Mouse (Mus musculus): ENCODE measurements at regions not wholly inside any gene's neighbourhood (a gene's known extent, or its start where the extent isn't known, plus 50 kb on each side); places are given as distances from the start of the nearest gene placed in this dataset.

DNA sequence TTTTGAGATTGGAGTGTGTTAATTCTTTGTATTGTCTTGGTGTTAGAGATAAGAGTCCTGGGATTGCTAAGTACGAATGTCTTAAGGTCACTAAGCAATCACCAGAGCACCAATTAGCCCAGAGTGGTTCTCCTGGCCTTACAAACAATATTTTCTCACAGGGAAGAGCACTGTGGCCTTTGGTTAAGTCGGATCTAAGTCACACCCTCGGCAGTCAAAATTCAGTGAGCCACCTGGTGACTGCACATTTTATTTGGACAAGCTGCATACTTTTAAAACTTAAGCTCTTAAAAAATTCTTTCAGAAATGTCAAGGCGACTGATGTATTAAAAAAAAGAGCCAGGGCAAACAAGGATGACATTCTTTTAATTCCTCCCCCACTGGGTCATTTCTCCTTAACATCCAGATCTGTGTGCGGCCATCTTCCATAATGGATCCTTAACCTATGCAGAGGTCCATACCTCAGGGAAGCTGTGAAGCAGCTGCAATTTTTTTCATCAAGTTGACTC, 60.9 kb upstream of the Foxa2 start:
- Histone ChIP-seq H3K36me3 (no peaks in the 10 kb centered on the region), H3K9ac (replicated peaks) (no peak overlapping the region), H3K9me3 (no peaks in the 10 kb centered on the region), H3K27ac (replicated peaks) (no peak overlapping the region), H3K4me1 (no peaks in the 10 kb centered on the region), H3K27me3 (no peaks in the 10 kb centered on the region), H3K4me3 (no peak overlapping the region), H3K4me2 (replicated peaks) (no peak overlapping the region)
- no peak for ATAC-seq (replicated peaks)
- WGBS: 61% methylated on average over 5 of the region's 5 CpGs

DNA sequence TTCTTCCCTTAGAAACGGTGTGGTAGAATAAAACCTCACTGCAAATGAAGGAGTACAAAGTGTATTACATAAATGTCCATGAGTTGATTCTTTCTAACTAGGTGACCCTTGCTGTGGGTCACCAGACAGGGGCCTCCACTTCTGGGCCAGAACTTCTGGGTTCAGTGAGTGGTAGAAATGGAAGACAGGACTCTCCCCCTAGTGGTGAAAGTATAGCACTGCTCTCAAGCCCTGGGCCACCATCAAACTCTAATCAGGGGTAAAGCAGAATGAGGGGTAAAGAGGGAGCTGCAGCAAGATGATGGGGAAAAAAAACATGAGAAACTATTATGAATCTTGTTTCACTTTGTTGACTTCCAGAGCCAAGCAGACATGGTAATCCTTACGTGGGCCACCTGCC, 63.4 kb upstream of the Foxa2 start:
- Histone ChIP-seq H3K4me2 (replicated peaks) (no peak overlapping the region), H3K27ac (replicated peaks) (no peak overlapping the region), H3K27me3 (no peaks in the 10 kb centered on the region), H3K4me3 (no peak overlapping the region), H3K4me1 (no peaks in the 10 kb centered on the region), H3K9me3 (no peaks in the 10 kb centered on the region), H3K36me3 (no peaks in the 10 kb centered on the region), H3K9ac (replicated peaks) (no peak overlapping the region)
- WGBS: 45% methylated on average over 2 of the region's 2 CpGs
- no peak for ATAC-seq (replicated peaks)

DNA sequence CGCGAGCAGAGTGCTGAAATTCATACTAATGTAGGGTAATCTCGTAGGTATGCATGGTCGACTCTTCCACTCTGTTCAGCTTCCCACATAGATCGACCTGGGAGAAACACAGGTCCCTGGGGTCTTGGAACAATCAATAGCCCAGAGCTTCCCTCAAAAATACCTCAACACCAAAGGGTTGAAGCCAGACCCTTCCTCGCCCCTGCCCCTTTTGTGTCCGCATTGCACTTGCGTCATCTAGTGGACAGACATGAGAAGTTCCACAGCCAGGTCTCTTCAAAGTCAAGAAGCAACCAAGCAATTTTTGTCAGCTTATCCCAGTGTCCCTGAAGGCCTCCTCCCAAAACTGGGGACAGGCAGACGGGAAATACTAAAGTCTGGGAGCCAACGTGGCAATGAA, 65.1 kb upstream of the Foxa2 start:
- peak; percentile 31; the same call in 1 of the 2 replicates for ATAC-seq (replicated peaks)
- no peak overlapping the region for H3K9ac ChIP-seq (replicated peaks)
- no peaks in the 10 kb centered on the region for H3K4me1 ChIP-seq
- no peak overlapping the region for H3K4me3 ChIP-seq
- H3K36me3 ChIP-seq: no peaks in the 10 kb centered on the region
- WGBS: 25% methylated on average over 10 of the region's 10 CpGs
- H3K9me3 ChIP-seq: no peaks in the 10 kb centered on the region
- H3K4me2 ChIP-seq (replicated peaks): peak overlapping the region; percentile 23; the same call in 1 of the 2 replicates
- no peak overlapping the region for H3K27ac ChIP-seq (replicated peaks)
- H3K27me3 ChIP-seq: no peaks in the 10 kb centered on the region

DNA sequence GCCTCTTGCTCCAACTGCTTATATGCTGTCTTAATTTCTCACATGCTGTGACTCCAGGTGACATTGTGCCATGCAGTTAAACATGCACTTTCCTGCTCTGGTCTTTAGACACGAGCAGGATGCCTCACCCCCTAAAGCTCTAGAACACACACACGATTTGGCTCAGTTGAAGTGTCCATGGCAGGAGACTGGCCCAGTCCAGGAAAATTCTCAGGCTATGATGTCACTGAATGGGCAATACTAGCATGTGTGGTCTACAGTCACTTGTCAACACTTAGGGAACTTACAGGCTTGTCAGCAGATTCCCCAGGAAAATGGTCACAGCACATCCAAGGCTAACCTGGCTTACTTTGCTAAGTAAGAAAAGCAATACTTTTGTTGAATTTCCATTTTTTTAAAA, 66.4 kb upstream of the Foxa2 start:
- 44% methylated on average over 2 of the region's 2 CpGs for WGBS
- no peak overlapping the region for H3K4me2 ChIP-seq (replicated peaks)
- H3K27me3 ChIP-seq: no peaks in the 10 kb centered on the region
- H3K27ac ChIP-seq (replicated peaks): no peak overlapping the region
- no peaks in the 10 kb centered on the region for H3K9me3 ChIP-seq
- ATAC-seq (replicated peaks): no peak
- H3K4me1 ChIP-seq: no peaks in the 10 kb centered on the region
- no peaks in the 10 kb centered on the region for H3K36me3 ChIP-seq
- H3K4me3 ChIP-seq: no peak overlapping the region
- no peak overlapping the region for H3K9ac ChIP-seq (replicated peaks)

GRCm38 (mm10) chr2:148114600-148114999, 67.8 kb upstream of the Foxa2 start:
- H3K27me3 ChIP-seq: no peaks in the 10 kb centered on the region
- peak; percentile 87 for ATAC-seq (replicated peaks)

DNA sequence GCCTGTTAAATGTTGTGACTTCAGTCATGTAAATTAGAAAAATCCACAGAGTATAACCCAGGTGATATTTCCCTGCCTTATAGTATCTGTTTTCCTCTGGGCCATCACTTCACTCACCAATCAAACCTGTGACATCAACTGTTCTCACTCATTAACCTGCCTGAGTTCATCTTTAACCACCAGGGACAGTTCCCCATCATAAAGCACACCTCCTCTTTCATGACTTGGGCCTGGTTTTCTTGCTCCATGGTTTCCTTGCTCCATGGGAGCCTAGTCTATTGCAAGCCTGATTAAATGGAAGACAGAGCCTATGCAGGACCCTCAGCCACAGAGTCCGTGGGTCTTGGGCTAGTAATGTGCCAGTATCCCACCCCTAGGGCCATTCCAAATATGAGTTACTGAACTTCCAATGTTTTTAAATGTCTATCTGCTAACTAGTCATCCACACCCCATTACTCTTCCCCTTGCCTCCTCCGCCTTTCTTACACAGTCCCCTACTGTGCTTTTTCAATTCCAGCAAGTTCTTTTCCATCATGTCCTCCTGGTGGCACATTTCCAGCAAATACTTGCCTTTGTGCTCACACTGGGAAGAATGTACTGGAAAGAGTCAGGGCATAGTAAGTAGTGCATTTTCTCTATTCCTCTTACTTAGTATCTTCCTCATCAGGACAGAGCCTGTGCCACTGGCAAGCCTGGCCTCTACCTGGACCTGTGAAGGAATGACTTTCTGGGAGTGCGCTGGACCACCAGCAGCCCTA, 69.4 kb upstream of the Foxa2 start:
- no peaks in the 10 kb centered on the region for H3K27me3 ChIP-seq
- no peak overlapping the region for H3K9ac ChIP-seq (replicated peaks)
- 85% methylated on average over 3 of the region's 3 CpGs for WGBS
- H3K36me3 ChIP-seq: no peaks in the 10 kb centered on the region
- H3K27ac ChIP-seq (replicated peaks): no peak overlapping the region
- no peak for ATAC-seq (replicated peaks)
- H3K4me3 ChIP-seq: no peak overlapping the region
- no peaks in the 10 kb centered on the region for H3K9me3 ChIP-seq
- no peaks in the 10 kb centered on the region for H3K4me1 ChIP-seq
- no peak overlapping the region for H3K4me2 ChIP-seq (replicated peaks)

More at GRCm38 (mm10) chr2:148114600-148114999, 67.8 kb upstream of the Foxa2 start:
- H3K36me3 ChIP-seq: no peaks in the 10 kb centered on the region
- H3K4me1 ChIP-seq: no peaks in the 10 kb centered on the region
- 16% methylated on average over 4 of the region's 4 CpGs for WGBS
- H3K4me3 ChIP-seq: no peak overlapping the region
- H3K9ac ChIP-seq (replicated peaks): no peak overlapping the region
- no peak overlapping the region for H3K4me2 ChIP-seq (replicated peaks)
- H3K27ac ChIP-seq (replicated peaks): no peak overlapping the region
- H3K9me3 ChIP-seq: no peaks in the 10 kb centered on the region

GRCm38 (mm10) chr2:148117420-148117819, 70.7 kb upstream of the Foxa2 start:
- no peak overlapping the region for H3K4me3 ChIP-seq
- no peaks in the 10 kb centered on the region for H3K4me1 ChIP-seq
- no peak overlapping the region for H3K4me2 ChIP-seq (replicated peaks)
- H3K9ac ChIP-seq (replicated peaks): no peak overlapping the region
- 54% methylated on average over 2 of the region's 2 CpGs for WGBS
- H3K36me3 ChIP-seq: no peaks in the 10 kb centered on the region
- H3K27me3 ChIP-seq: no peaks in the 10 kb centered on the region
- no peaks in the 10 kb centered on the region for H3K9me3 ChIP-seq
- ATAC-seq (replicated peaks): no peak
- H3K27ac ChIP-seq (replicated peaks): no peak overlapping the region

DNA sequence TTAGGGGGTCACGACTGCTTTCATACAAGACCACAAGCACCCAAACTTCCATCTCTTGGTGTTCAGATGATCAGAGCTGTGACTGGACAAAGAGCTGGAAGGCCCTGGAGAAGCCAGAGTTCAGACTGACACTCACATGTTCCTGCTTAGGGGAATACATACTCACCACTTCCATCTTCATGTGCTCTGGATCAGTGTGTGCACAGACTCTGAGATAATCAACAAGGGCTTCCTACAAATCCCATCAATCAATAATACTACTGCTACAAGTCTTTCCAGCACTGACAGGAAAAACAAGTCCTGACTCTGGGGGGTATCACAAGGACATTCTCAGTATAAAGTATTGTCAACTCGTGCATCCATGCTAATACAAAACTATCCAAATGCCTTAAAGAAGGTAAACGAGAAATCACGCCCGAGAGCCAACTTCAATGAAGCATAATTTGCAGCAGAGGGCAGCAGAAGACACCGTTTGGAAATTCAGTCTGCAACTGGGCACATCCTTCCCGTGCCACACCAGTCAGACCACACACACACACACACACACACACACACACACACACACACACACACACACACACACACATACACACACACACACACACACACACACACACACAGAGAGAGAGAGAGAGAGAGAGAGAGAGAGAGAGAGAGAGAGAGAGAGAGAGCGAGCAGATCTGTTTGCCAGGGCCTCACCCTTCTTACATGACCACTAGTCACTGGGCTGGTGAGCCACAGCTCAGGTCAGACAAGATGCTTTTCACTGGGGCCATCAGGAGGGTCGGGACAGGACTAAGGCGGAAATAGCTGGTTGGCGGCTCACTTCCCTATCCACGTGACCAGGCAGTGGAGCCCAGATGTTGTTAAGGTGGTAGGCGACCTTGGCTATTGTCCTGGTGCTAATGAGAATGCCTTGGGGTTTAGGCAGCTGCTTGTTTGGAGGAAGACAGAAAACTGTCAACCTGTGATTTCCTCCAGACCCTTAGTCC, 75.4 kb upstream of the Foxa2 start:
- H3K9me3 ChIP-seq: no peaks in the 10 kb centered on the region
- H3K27ac ChIP-seq (replicated peaks): no peak overlapping the region
- H3K4me1 ChIP-seq: no peaks in the 10 kb centered on the region
- H3K36me3 ChIP-seq: no peaks in the 10 kb centered on the region
- ATAC-seq (replicated peaks): peak; percentile 68
- 36% methylated on average over 13 of the region's 13 CpGs for WGBS
- H3K4me3 ChIP-seq: no peak overlapping the region
- H3K27me3 ChIP-seq: no peaks in the 10 kb centered on the region
- H3K9ac ChIP-seq (replicated peaks): no peak overlapping the region
- no peak overlapping the region for H3K4me2 ChIP-seq (replicated peaks)

GRCm38 (mm10) chr2:148123780-148124179, 77.0 kb upstream of the Foxa2 start:
- H3K9me3 ChIP-seq: no peaks in the 10 kb centered on the region
- H3K4me3 ChIP-seq: no peak overlapping the region
- H3K9ac ChIP-seq (replicated peaks): no peak overlapping the region
- no peaks in the 10 kb centered on the region for H3K27me3 ChIP-seq
- no peaks in the 10 kb centered on the region for H3K36me3 ChIP-seq
- 59% methylated on average over 3 of the region's 3 CpGs for whole genome bisulfite sequencing
- ATAC-seq (replicated peaks): no peak
- no peak overlapping the region for H3K27ac ChIP-seq (replicated peaks)
- H3K4me1 ChIP-seq: no peaks in the 10 kb centered on the region
- no peak overlapping the region for H3K4me2 ChIP-seq (replicated peaks)

- Histone ChIP-seq H3K4me3 (no peak overlapping the region), H3K9me3 (no peaks in the 10 kb centered on the region), H3K27ac (replicated peaks) (no peak overlapping the region), H3K36me3 (no peaks in the 10 kb centered on the region), H3K27me3 (no peaks in the 10 kb centered on the region), H3K9ac (replicated peaks) (no peak overlapping the region), H3K4me2 (replicated peaks) (no peak overlapping the region), H3K4me1 (no peaks in the 10 kb centered on the region)
- WGBS: 88% methylated on average over 1 of the region's 1 CpGs
- ATAC-seq (replicated peaks): no peak
Measured at GRCm38 (mm10) chr2:148133811-148134210, 87.0 kb upstream of the Foxa2 start.

GRCm38 (mm10) chr2:148141936-148142335, 95.2 kb upstream of the Foxa2 start:
- no peaks in the 10 kb centered on the region for H3K27me3 ChIP-seq
- no peaks in the 10 kb centered on the region for H3K9me3 ChIP-seq
- 84% methylated on average over 4 of the region's 4 CpGs for WGBS
- ATAC-seq (replicated peaks): no peak
- H3K4me3 ChIP-seq: no peak overlapping the region
- H3K36me3 ChIP-seq: no peaks in the 10 kb centered on the region
- no peak overlapping the region for H3K9ac ChIP-seq (replicated peaks)
- H3K27ac ChIP-seq (replicated peaks): no peak overlapping the region
- no peak overlapping the region for H3K4me2 ChIP-seq (replicated peaks)
- H3K4me1 ChIP-seq: no peaks in the 10 kb centered on the region

- Histone ChIP-seq H3K36me3 (no peaks in the 10 kb centered on the region), H3K27me3 (no peaks in the 10 kb centered on the region), H3K27ac (replicated peaks) (no peak overlapping the region), H3K9me3 (no peaks in the 10 kb centered on the region), H3K4me2 (replicated peaks) (no peak overlapping the region), H3K4me1 (no peaks in the 10 kb centered on the region), H3K4me3 (no peak overlapping the region), H3K9ac (replicated peaks) (no peak overlapping the region)
- ATAC-seq (replicated peaks): no peak
- 19% methylated on average over 1 of the region's 1 CpGs for WGBS
Measured at GRCm38 (mm10) chr2:148144816-148145215, 98.0 kb upstream of the Foxa2 start.

Measured in forebrain, embryonic 15.5 days (tissue).